Mouse (Mus musculus) hindbrain, embryonic 12.5 days (tissue): ENCODE measurements around the gene Trit1. TPM values are rescaled to one million over a fixed set of nuclear protein-coding genes. Genes with fewer than 3 reads are reported as not detected.

Source experiments
- ATAC-seq: fragments of 200-750 bp; cut with Nextera tagmentation; 2 replicates; pipeline ENCODE4 v1.8.0; 2017; ENCODE audit warnings: moderate TSS enrichment; ENCODE audit not compliant: low FRiP score
- H3K27ac ChIP-seq: fragments of 300-500 bp; sonication (generic); 2 replicates; pipeline ENCODE4 v1.5.1; 2016; ENCODE audit warnings: mild to moderate bottlenecking
- H3K27me3 ChIP-seq: fragments of 300-500 bp; sonication (generic); 2 replicates; pipeline ENCODE4 v1.6.1; 2016; ENCODE audit warnings: mild to moderate bottlenecking
- H3K36me3 ChIP-seq: fragments of 300-500 bp; sonication (generic); 2 replicates; pipeline ENCODE4 v1.6.1; 2016; ENCODE audit warnings: mild to moderate bottlenecking
- H3K4me1 ChIP-seq: fragments of 300-500 bp; sonication (generic); 2 replicates; pipeline ENCODE4 v1.6.1; 2016
- H3K4me2 ChIP-seq: fragments of 300-500 bp; sonication (generic); replicated peaks from 2 replicates; pipeline ENCODE4 v1.6.1; 2016; ENCODE audit warnings: mild to moderate bottlenecking
- H3K4me3 ChIP-seq: fragments of 300-500 bp; sonication (generic); 2 replicates; pipeline ENCODE4 v1.5.1; 2016; ENCODE audit warnings: mild to moderate bottlenecking
- H3K9ac ChIP-seq: fragments of 300-500 bp; sonication (generic); 2 replicates; pipeline ENCODE4 v1.6.1; 2016; ENCODE audit warnings: mild to moderate bottlenecking, moderate library complexity
- H3K9me3 ChIP-seq: fragments of 300-500 bp; sonication (generic); replicated peaks from 2 replicates; pipeline ENCODE4 v1.6.1; 2016; ENCODE audit warnings: mild to moderate bottlenecking
- WGBS: fragments of 180-500 bp; shearing (Covaris S2); methylation state at CpG from one replicate; pipeline ENCODE4 v1.1.7; 2016; 5-methylcytosine and 5-hydroxymethylcytosine counted together
- polyA plus RNA-seq: library from polyadenylated mRNA; unstranded; fragments of >200 nt; fragmentation: Nextera tagmentation; extraction: Ambion mirVana; gene quantifications from 2 replicates; pipeline ENCODE4 v1.2.1, GENCODE M21; 2016

Gene Trit1
- polyA plus RNA-seq, 1 experiment from 2014 or later = 23.3 TPM

DNA sequence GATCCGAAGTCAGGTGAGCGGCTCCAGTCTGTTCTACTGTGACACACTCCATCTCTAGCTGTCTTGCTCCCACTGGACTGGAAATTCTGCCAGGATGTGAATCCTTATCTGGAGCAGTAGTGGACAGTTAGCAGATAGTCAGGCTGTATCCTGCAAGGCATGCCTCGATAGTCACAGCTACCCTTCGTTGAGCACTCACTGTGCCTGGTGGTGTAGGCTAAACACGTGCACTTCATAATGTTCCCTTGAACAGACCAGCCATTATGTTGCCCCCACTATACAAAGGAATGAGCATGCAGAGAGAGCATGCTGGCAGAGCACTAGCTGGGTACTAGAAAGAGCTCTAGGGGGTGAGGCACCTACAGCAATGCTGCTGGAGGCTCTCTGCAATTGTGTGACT lies 45.3 kb downstream of the Trit1 start:
- 71% methylated on average over 5 of the region's 5 CpGs for WGBS
- no peaks in the 10 kb centered on the region for H3K9me3 ChIP-seq
- no peak; the same call in 1 of the 2 replicates for ATAC-seq

DNA sequence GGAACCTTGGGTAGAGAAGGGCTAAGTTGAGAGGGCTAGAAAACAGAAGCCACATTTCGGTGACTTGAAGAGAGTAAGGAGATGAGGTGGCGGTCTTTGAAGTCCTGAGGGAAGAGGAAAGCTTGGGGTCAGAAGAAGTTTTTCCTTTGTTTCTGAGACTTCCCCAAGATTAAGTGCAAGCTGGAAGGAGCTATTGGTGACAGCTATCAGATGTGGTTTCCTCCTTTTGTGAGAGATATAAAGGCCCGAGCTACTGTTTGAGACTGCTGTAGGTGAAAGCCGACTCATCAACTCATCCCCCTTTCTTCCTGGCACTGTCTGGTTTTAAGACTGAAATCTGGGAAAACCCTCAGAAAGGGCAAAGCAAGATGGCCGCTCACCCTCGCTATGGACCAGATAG lies 52.2 kb downstream of the Trit1 start:
- H3K4me1 ChIP-seq = peaks cover 4% of the 10 kb centered on the region; the same call in 1 of the 2 replicates
- no peak overlapping the region for H3K27ac ChIP-seq
- H3K27me3 ChIP-seq = no peaks in the 10 kb centered on the region
- H3K36me3 ChIP-seq = no peaks in the 10 kb centered on the region
- no peak overlapping the region for H3K9ac ChIP-seq
- WGBS = 81% methylated on average over 6 of the region's 6 CpGs
- no peak for ATAC-seq
- no peaks in the 10 kb centered on the region for H3K9me3 ChIP-seq
- no peak overlapping the region for H3K4me2 ChIP-seq
- H3K4me3 ChIP-seq = no peak overlapping the region

More for the DNA sequence above, 45.3 kb downstream of the Trit1 start:
- Histone ChIP-seq H3K27me3 (no peaks in the 10 kb centered on the region), H3K4me1 (peaks cover 12% of the 10 kb centered on the region), H3K4me2 (no peak overlapping the region), H3K4me3 (no peak overlapping the region), H3K27ac (no peak overlapping the region), H3K36me3 (no peaks in the 10 kb centered on the region), H3K9ac (no peak overlapping the region)

DNA sequence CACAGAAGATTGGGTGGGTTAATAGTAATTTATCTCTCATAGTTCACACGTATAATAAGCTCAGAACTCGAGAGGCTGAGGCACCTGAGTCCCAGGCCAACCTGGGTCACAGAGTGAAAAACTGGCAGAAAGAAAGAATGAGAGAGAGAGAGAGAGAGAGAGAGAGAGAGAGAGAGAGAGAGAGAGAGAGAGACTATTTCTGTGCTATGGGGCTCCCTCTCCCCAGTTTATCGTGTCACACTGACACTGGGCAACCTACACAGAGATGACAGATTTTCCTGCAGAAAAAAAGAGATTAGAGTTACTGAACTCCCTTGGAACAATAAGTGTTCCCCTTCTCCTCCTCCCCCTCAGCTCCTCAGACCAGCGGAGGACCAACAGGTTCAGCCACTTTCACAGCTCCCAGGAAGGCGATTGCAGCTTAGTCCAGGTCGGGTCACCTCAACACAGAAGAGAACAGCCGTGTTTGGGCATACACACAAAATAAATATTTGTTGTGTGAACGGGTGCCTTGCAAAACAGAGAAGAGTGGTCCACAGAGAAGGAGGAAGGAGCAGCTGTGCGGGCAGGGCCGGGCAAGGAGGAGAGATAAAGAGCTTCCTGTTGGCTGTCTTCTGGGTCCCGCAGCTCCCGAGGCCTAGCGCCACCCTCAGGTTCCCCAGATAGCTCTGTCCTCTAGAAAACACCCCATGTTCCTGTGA lies 55.0 kb downstream of the Trit1 start:
- Histone ChIP-seq H3K36me3 (no peaks in the 10 kb centered on the region), H3K4me3 (no peak overlapping the region), H3K4me1 (peaks cover 4% of the 10 kb centered on the region; the same call in 1 of the 2 replicates), H3K4me2 (peak overlapping the region; percentile 33), H3K9ac (no peak overlapping the region), H3K27ac (no peak overlapping the region), H3K27me3 (no peaks in the 10 kb centered on the region), H3K9me3 (no peaks in the 10 kb centered on the region)
- WGBS = 16% methylated on average over 13 of the region's 13 CpGs
- ATAC-seq = peak; percentile 69; the same call in 1 of the 2 replicates

GRCm38 (mm10) chr4:123076928-123077327 lies 60.5 kb downstream of the Trit1 start:
- no peak overlapping the region for H3K9ac ChIP-seq
- H3K36me3 ChIP-seq = no peaks in the 10 kb centered on the region
- H3K27ac ChIP-seq = no peak overlapping the region
- no peaks in the 10 kb centered on the region for H3K27me3 ChIP-seq
- WGBS = 60% methylated on average over 8 of the region's 8 CpGs
- H3K4me1 ChIP-seq = no peaks in the 10 kb centered on the region
- no peaks in the 10 kb centered on the region for H3K9me3 ChIP-seq
- ATAC-seq = no peak
- H3K4me2 ChIP-seq = no peak overlapping the region
- no peak overlapping the region for H3K4me3 ChIP-seq

DNA sequence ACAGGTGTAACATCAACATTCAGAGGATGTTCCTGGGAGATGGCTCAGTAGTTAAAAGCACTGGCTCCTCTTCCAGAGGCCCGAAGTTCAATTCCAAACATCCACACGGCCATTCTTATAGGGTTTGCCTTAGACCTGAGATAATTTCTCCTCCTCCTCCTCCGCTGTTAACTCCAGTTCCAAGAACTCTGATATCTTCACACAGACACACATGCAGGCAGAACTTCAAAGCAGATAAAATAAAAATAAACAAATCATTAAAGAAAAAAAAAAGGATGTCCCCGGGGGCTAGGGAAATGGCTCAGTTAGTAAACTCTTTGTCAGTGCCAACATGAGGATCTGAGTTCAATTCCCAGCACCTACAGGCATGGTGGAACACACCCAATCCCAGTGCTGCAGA lies 61.8 kb downstream of the Trit1 start:
- no peak for ATAC-seq
- H3K27me3 ChIP-seq = no peaks in the 10 kb centered on the region
- no peaks in the 10 kb centered on the region for H3K9me3 ChIP-seq
- no peaks in the 10 kb centered on the region for H3K4me1 ChIP-seq
- H3K27ac ChIP-seq = no peak overlapping the region
- H3K9ac ChIP-seq = no peak overlapping the region
- H3K36me3 ChIP-seq = no peaks in the 10 kb centered on the region
- no peak overlapping the region for H3K4me2 ChIP-seq
- WGBS = 83% methylated on average over 4 of the region's 4 CpGs
- no peak overlapping the region for H3K4me3 ChIP-seq

GRCm38 (mm10) chr4:123080791-123081190 lies 64.4 kb downstream of the Trit1 start:
- no peaks in the 10 kb centered on the region for H3K9me3 ChIP-seq
- ATAC-seq = 0 out of 2 replicates have a peak, but pooled peaks have one; percentile 20
- H3K9ac ChIP-seq = no peak overlapping the region
- H3K4me3 ChIP-seq = no peak overlapping the region
- H3K27ac ChIP-seq = no peak overlapping the region
- H3K36me3 ChIP-seq = no peaks in the 10 kb centered on the region
- H3K27me3 ChIP-seq = no peaks in the 10 kb centered on the region
- H3K4me1 ChIP-seq = no peaks in the 10 kb centered on the region
- 36% methylated on average over 13 of the region's 13 CpGs for WGBS
- H3K4me2 ChIP-seq = no peak overlapping the region

GRCm38 (mm10) chr4:123082283-123083163 lies 66.1 kb downstream of the Trit1 start:
- Histone ChIP-seq H3K36me3 (no peaks in the 10 kb centered on the region), H3K9me3 (no peaks in the 10 kb centered on the region), H3K4me1 (no peaks in the 10 kb centered on the region), H3K4me2 (no peak overlapping the region), H3K27me3 (no peaks in the 10 kb centered on the region), H3K27ac (no peak overlapping the region), H3K4me3 (no peak overlapping the region), H3K9ac (no peak overlapping the region)
- ATAC-seq = peak; percentile 75
- 73% methylated on average over 20 of the region's 20 CpGs for WGBS

GRCm38 (mm10) chr4:123083323-123083902 lies 67.0 kb downstream of the Trit1 start:
- Histone ChIP-seq H3K27ac (no peak overlapping the region), H3K36me3 (no peaks in the 10 kb centered on the region), H3K9me3 (no peaks in the 10 kb centered on the region), H3K27me3 (no peaks in the 10 kb centered on the region), H3K4me2 (no peak overlapping the region), H3K4me1 (no peaks in the 10 kb centered on the region), H3K9ac (no peak overlapping the region), H3K4me3 (no peak overlapping the region)
- WGBS = 67% methylated on average over 13 of the region's 13 CpGs
- ATAC-seq = no peak

DNA sequence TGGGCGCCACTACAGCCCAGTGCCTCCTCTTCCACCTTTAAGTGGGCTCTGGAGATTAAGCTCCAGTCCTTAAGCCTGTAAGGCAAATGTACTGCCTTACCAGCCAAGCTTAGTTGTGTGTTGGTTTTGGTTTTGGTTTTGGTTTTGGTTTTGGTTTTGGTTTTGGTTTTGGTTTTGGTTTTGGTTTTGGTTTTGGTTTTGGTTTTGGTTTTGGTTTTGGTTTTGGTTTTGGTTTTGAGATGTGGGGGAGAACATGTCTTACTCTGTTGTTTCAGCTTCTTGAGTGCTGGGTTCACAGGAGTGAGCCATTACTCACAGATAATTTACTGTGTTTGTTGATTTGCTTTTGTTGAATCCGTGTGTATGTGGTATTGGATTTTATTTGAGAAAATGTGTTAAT lies 68.9 kb downstream of the Trit1 start:
- no peaks in the 10 kb centered on the region for H3K4me1 ChIP-seq
- no peak for ATAC-seq
- 89% methylated on average over 2 of the region's 2 CpGs for WGBS

GRCm38 (mm10) chr4:123086381-123086780 lies 70.0 kb downstream of the Trit1 start:
- Histone ChIP-seq H3K27ac (no peak overlapping the region), H3K9me3 (no peaks in the 10 kb centered on the region), H3K9ac (no peak overlapping the region), H3K36me3 (no peaks in the 10 kb centered on the region), H3K4me2 (no peak overlapping the region), H3K27me3 (no peaks in the 10 kb centered on the region), H3K4me1 (no peaks in the 10 kb centered on the region), H3K4me3 (no peak overlapping the region)
- WGBS = 91% methylated on average over 4 of the region's 4 CpGs
- no peak for ATAC-seq

More for the DNA sequence above, 68.9 kb downstream of the Trit1 start:
- no peak overlapping the region for H3K4me2 ChIP-seq
- H3K36me3 ChIP-seq = no peaks in the 10 kb centered on the region
- no peak overlapping the region for H3K9ac ChIP-seq
- no peaks in the 10 kb centered on the region for H3K9me3 ChIP-seq
- H3K27ac ChIP-seq = no peak overlapping the region
- H3K4me3 ChIP-seq = no peak overlapping the region
- H3K27me3 ChIP-seq = no peaks in the 10 kb centered on the region

GRCm38 (mm10) chr4:123092621-123093020 lies 76.2 kb downstream of the Trit1 start:
- Histone ChIP-seq H3K36me3 (no peaks in the 10 kb centered on the region), H3K4me2 (no peak overlapping the region), H3K9ac (no peak overlapping the region), H3K9me3 (no peaks in the 10 kb centered on the region), H3K27ac (no peak overlapping the region), H3K4me3 (no peak overlapping the region), H3K4me1 (no peaks in the 10 kb centered on the region), H3K27me3 (no peaks in the 10 kb centered on the region)
- 68% methylated on average over 5 of the region's 5 CpGs for WGBS
- no peak for ATAC-seq

- no peaks in the 10 kb centered on the region for H3K36me3 ChIP-seq
- H3K4me3 ChIP-seq = no peak overlapping the region
- H3K4me1 ChIP-seq = no peaks in the 10 kb centered on the region
- H3K9me3 ChIP-seq = no peaks in the 10 kb centered on the region
- H3K27me3 ChIP-seq = no peaks in the 10 kb centered on the region
- no peak overlapping the region for H3K9ac ChIP-seq
- no peak overlapping the region for H3K27ac ChIP-seq
- H3K4me2 ChIP-seq = peak overlapping the region; percentile 4; the same call in 1 of the 2 replicates
- WGBS = 62% methylated on average over 17 of the region's 17 CpGs
- no peak for ATAC-seq
These were observed 76.8 kb downstream of the Trit1 start for GRCm38 (mm10) chr4:123093064-123093776.
